Mouse (Mus musculus) MEL (cell line): ENCODE results near the gene Slc39a11. TPM values are rescaled to one million over a fixed set of nuclear protein-coding genes. Genes with fewer than 3 reads are reported as not detected.

Experiments used
- DNase-seq: peaks from one replicate; pipeline ENCODE4 v3.0.0; 2011; ENCODE audit warnings: low read depth, low spot score
- H3K27ac ChIP-seq: 2 replicates; pipeline ENCODE4 v1.5.1; 2012; ENCODE audit warnings: low read depth, mild to moderate bottlenecking, control low read depth, low read length, moderate library complexity; ENCODE audit not compliant: control insufficient read depth
- H3K27me3 ChIP-seq, 2 experiments: fragments of 150-350 bp in 1 of 2; sonication (generic) in 1 of 2; 2 replicates each; pipeline ENCODE4 v1.6.1; 2012; ENCODE audit warnings: low read length in 2 of 2, mild to moderate bottlenecking in 2 of 2, improper control_type of control experiment in 1 of 2, moderate library complexity in 1 of 2; ENCODE audit not compliant: insufficient read depth in 2 of 2, control insufficient read depth in 1 of 2
- H3K36me3 ChIP-seq, 2 experiments: 2 replicates each; pipeline ENCODE4 v1.6.1; 2012 to 2014; ENCODE audit warnings: low read length in 2 of 2, improper control_type of control experiment in 1 of 2, inconsistent platforms in 1 of 2, mild to moderate bottlenecking in 1 of 2; ENCODE audit not compliant: insufficient read depth in 2 of 2, control insufficient read depth in 1 of 2
- H3K4me1 ChIP-seq, 2 experiments: fragments of 150-350 bp in 1 of 2; sonication (generic) in 1 of 2; 2 replicates each; pipeline ENCODE4 v1.6.1; 2012; ENCODE audit warnings: low read length in 2 of 2, improper control_type of control experiment in 1 of 2, mild to moderate bottlenecking in 1 of 2; ENCODE audit not compliant: insufficient read depth in 2 of 2, control insufficient read depth in 1 of 2
- H3K4me3 ChIP-seq, 2 experiments: fragments of 150-350 bp in 1 of 2; sonication (generic) in 1 of 2; 2 replicates each; pipeline ENCODE4 v1.5.1; 2012; ENCODE audit warnings: low read depth in 2 of 2, low read length in 2 of 2, mild to moderate bottlenecking in 2 of 2, moderate library complexity in 2 of 2, control low read depth in 1 of 2, improper control_type of control experiment in 1 of 2; ENCODE audit not compliant: control insufficient read depth in 1 of 2, insufficient read depth in 1 of 2
- H3K79me2 ChIP-seq: 2 replicates; pipeline ENCODE4 v1.6.1; 2012; ENCODE audit warnings: mild to moderate bottlenecking, low read length, moderate library complexity; ENCODE audit not compliant: control insufficient read depth, poor library complexity, insufficient read depth
- H3K9ac ChIP-seq: 2 replicates; pipeline ENCODE4 v1.6.1; 2012; ENCODE audit warnings: low read depth, mild to moderate bottlenecking, control low read depth, low read length, moderate library complexity; ENCODE audit not compliant: control insufficient read depth, poor library complexity, severe bottlenecking
- H3K9me3 ChIP-seq: fragments of 150-350 bp; sonication (generic); replicated peaks from 2 replicates; pipeline ENCODE4 v1.6.1; 2012; ENCODE audit warnings: mild to moderate bottlenecking, low read length, improper control_type of control experiment, moderate library complexity; ENCODE audit not compliant: insufficient read depth
- E2F4 ChIP-seq: IDR thresholded peaks from 2 replicates; pipeline ENCODE4 v1.6.1; 2011; ENCODE audit warnings: low read depth, low read length, improper control_type of control experiment, borderline replicate concordance
- EP300 ChIP-seq, 2 experiments: IDR thresholded peaks; 2 replicates each; pipeline ENCODE4 v1.6.1; 2011; ENCODE audit warnings: improper control_type of control experiment in 2 of 2, low read length in 2 of 2, low read depth in 1 of 2, mild to moderate bottlenecking in 1 of 2
- ETS1 ChIP-seq: IDR thresholded peaks from 2 replicates; pipeline ENCODE4 v1.6.1; 2012; ENCODE audit warnings: low read depth, mild to moderate bottlenecking, inconsistent platforms, low read length, improper control_type of control experiment, moderate library complexity
- GABPA ChIP-seq: IDR thresholded peaks from 2 replicates; pipeline ENCODE4 v1.6.1; 2012; ENCODE audit warnings: low read depth, mild to moderate bottlenecking, inconsistent platforms, low read length, improper control_type of control experiment, moderate library complexity
- MAFK ChIP-seq: IDR thresholded peaks from 2 replicates; pipeline ENCODE4 v1.6.1; 2011; ENCODE audit warnings: low read depth, mild to moderate bottlenecking, low read length, improper control_type of control experiment, borderline replicate concordance
- MAZ ChIP-seq: IDR thresholded peaks from 2 replicates; pipeline ENCODE4 v1.6.1; 2012; ENCODE audit warnings: low read depth, mild to moderate bottlenecking, inconsistent platforms, low read length, improper control_type of control experiment
- MEF2A ChIP-seq: IDR thresholded peaks from 2 replicates; pipeline ENCODE4 v1.6.1; 2014; ENCODE audit warnings: low read depth, mild to moderate bottlenecking, inconsistent platforms, low read length, improper control_type of control experiment; ENCODE audit not compliant: poor library complexity, insufficient replicate concordance, severe bottlenecking; ENCODE audit errors: extremely low read depth
- MXI1 ChIP-seq: IDR thresholded peaks from 2 replicates; pipeline ENCODE4 v1.6.1; 2011; ENCODE audit warnings: mild to moderate bottlenecking, low read depth, low read length, improper control_type of control experiment
- MYB ChIP-seq: IDR thresholded peaks from 2 replicates; pipeline ENCODE4 v1.6.1; 2011; ENCODE audit warnings: mild to moderate bottlenecking, low read depth, low read length, improper control_type of control experiment
- MYC ChIP-seq: IDR thresholded peaks from 2 replicates; pipeline ENCODE4 v1.6.1; 2011; ENCODE audit warnings: low read depth, mild to moderate bottlenecking, low read length, improper control_type of control experiment, moderate library complexity
- POLR2A ChIP-seq, 2 experiments: IDR thresholded peaks; 2 replicates each; pipeline ENCODE4 v1.6.1; 2011 to 2012; ENCODE audit warnings: low read length in 2 of 2, mild to moderate bottlenecking in 2 of 2, control low read depth in 1 of 2, improper control_type of control experiment in 1 of 2, low read depth in 1 of 2, moderate library complexity in 1 of 2; ENCODE audit not compliant: control insufficient read depth in 1 of 2, insufficient read depth in 1 of 2, poor library complexity in 1 of 2
- POLR2AphosphoS5 ChIP-seq: IDR thresholded peaks from 2 replicates; pipeline ENCODE4 v1.6.1; 2012; ENCODE audit warnings: low read depth, borderline replicate concordance, mild to moderate bottlenecking, inconsistent platforms, low read length, moderate library complexity, mixed read lengths
- RAD21 ChIP-seq: IDR thresholded peaks from 2 replicates; pipeline ENCODE4 v1.6.1; 2011; ENCODE audit warnings: mild to moderate bottlenecking, low read depth, low read length, improper control_type of control experiment
- SIN3A ChIP-seq: IDR thresholded peaks from 2 replicates; pipeline ENCODE4 v1.6.1; 2012; ENCODE audit warnings: low read length, improper control_type of control experiment, inconsistent platforms
- TBP ChIP-seq: IDR thresholded peaks from 2 replicates; pipeline ENCODE4 v1.8.0; 2011; ENCODE audit warnings: low read depth, low read length, improper control_type of control experiment
- TCF12 ChIP-seq: IDR thresholded peaks from 2 replicates; pipeline ENCODE4 v1.6.1; 2014; ENCODE audit warnings: low read depth, mild to moderate bottlenecking, inconsistent platforms, low read length, improper control_type of control experiment, moderate library complexity
- USF2 ChIP-seq, 2 experiments: IDR thresholded peaks; 2 replicates each; pipeline ENCODE4 v1.6.1; 2011 to 2012; ENCODE audit warnings: improper control_type of control experiment in 2 of 2, low read length in 2 of 2, borderline replicate concordance in 1 of 2, inconsistent platforms in 1 of 2, low read depth in 1 of 2, mild to moderate bottlenecking in 1 of 2; ENCODE audit not compliant: insufficient read depth in 1 of 2
- ZC3H11A ChIP-seq: IDR thresholded peaks from 2 replicates; pipeline ENCODE4 v1.6.1; 2012; ENCODE audit warnings: low read depth, mild to moderate bottlenecking, inconsistent platforms, low read length, improper control_type of control experiment
- ZKSCAN1 ChIP-seq: IDR thresholded peaks from 2 replicates; pipeline ENCODE4 v1.6.1; 2012; ENCODE audit warnings: low read depth, mild to moderate bottlenecking, inconsistent platforms, low read length, improper control_type of control experiment, moderate library complexity
- ZNF384 ChIP-seq: IDR thresholded peaks from 2 replicates; pipeline ENCODE4 v1.6.1; 2012; ENCODE audit warnings: low read depth, mild to moderate bottlenecking, inconsistent platforms, low read length, improper control_type of control experiment
- polyA plus RNA-seq, 2 experiments: library from polyadenylated mRNA; stranded (reverse) in 1 of 2; unstranded in 1 of 2; fragments of >175 nt in 1 of 2; fragments of >200 nt in 1 of 2; gene quantifications; 2 replicates each; pipeline versions ENCODE4 v1.2.1 to v1.2.4; 2012; ENCODE audit warnings: low replicate concordance in 2 of 2, low read depth in 1 of 2; ENCODE audit not compliant: insufficient read length in 2 of 2, insufficient read depth in 1 of 2, missing spikeins in 1 of 2
- total RNA-seq: library from RNA; depleted of rRNA; stranded (reverse); fragments of 300-350 nt; gene quantifications from 2 replicates; pipeline ENCODE4 v1.2.3, GENCODE M21; 2012

Slc39a11 gene
- total and polyA plus RNA-seq, 3 experiments: 34.2 to 45.6 TPM; not detected in 1

GRCm38 (mm10) chr11:113673614-113674013 lies 23.7 kb upstream of the Slc39a11 start:
- Histone ChIP-seq H3K27me3 (no peaks in the 10 kb centered on the region), H3K36me3 (peaks cover 3 to 56% of the 10 kb centered on the region in 2 experiments; a peak in 3 of 4 replicates), H3K4me1 (no peaks in the 10 kb centered on the region), H3K27ac (no peak overlapping the region), H3K4me3 (no peak overlapping the region), H3K79me2 (peaks cover 30% of the 10 kb centered on the region), H3K9me3 (no peaks in the 10 kb centered on the region), H3K9ac (no peak overlapping the region)
- no peak for DNase-seq
- TF ChIP-seq SIN3A: no peak
- no peak for TF ChIP-seq ZNF384
- no peak for TF ChIP-seq ETS1
- no peak for TF ChIP-seq MAZ
- no peak for TF ChIP-seq POLR2A (IDR thresholded peaks at IDR 0.05; ENCODE audit: control insufficient read depth in 1 of 2, insufficient read depth in 1 of 2, low read depth in 1 of 2, low read length in 2 of 2, poor library complexity in 1 of 2)
- no peak for TF ChIP-seq MYB
- TF ChIP-seq GABPA: no peak
- TF ChIP-seq RAD21: no peak
- TF ChIP-seq E2F4: no peak
- TF ChIP-seq ZC3H11A: no peak
- no peak for TF ChIP-seq MEF2A
- TF ChIP-seq TBP: no peak
- TF ChIP-seq EP300 (IDR thresholded peaks at IDR 0.05; ENCODE audit: low read depth in 1 of 2, low read length in 2 of 2): no peak
- TF ChIP-seq POLR2AphosphoS5: no peak
- no peak for TF ChIP-seq USF2 (IDR thresholded peaks at IDR 0.05; ENCODE audit: borderline replicate concordance in 1 of 2, insufficient read depth in 1 of 2, low read depth in 1 of 2, low read length in 2 of 2)
- TF ChIP-seq TCF12: no peak
- TF ChIP-seq MAFK: no peak

GRCm38 (mm10) chr11:113669711-113670110 lies 19.8 kb upstream of the Slc39a11 start:
- Histone ChIP-seq H3K36me3 (peaks cover 9 to 51% of the 10 kb centered on the region in 2 experiments), H3K4me1 (no peaks in the 10 kb centered on the region; a peak in 1 of 4 replicates), H3K4me3 (no peak overlapping the region), H3K9me3 (no peaks in the 10 kb centered on the region), H3K9ac (no peak overlapping the region), H3K79me2 (peaks cover 13% of the 10 kb centered on the region), H3K27me3 (no peaks in the 10 kb centered on the region), H3K27ac (no peak overlapping the region)
- TF ChIP-seq E2F4 (no peak), TCF12 (no peak), ZKSCAN1 (no peak), MXI1 (no peak), EP300 (IDR thresholded peaks at IDR 0.05; ENCODE audit: low read depth in 1 of 2, low read length in 2 of 2) (no peak), ZC3H11A (no peak), MAFK (no peak), MYC (no peak), MAZ (no peak)
- DNase-seq: no peak
